Mouse (Mus musculus) lung, postnatal 36 days (tissue): Measurements from ENCODE around the gene Serpinb9c.
"Not testable (repeated sequence)": the region's sequence is repeated elsewhere in the genome, so short reads cannot be mapped to it uniquely, and the experiment has no call there.

ENCODE experiments used
- DNase-seq: peaks from one replicate; pipeline ENCODE4 v3.0.0; 2022; ENCODE audit warnings: mixed read lengths

Serpinb9c gene

GRCm38 (mm10) chr13:33159642-33160041 is at the start of gene Serpinb9c:
Serpinb9c (minus strand) TSS chr13:33159742.
- DNase-seq, result no peak

- DNase-seq, result peak; percentile 28
These were observed 40.2 kb upstream of the Serpinb9c start for GRCm38 (mm10) chr13:33199740-33200139.

GRCm38 (mm10) chr13:33192659-33193058 is 33.1 kb upstream of the Serpinb9c start, which contains the start of gene Serpinb9d:
Serpinb9d (plus strand) TSS chr13:33192959.
- no peak for DNase-seq

- not testable (repeated sequence) for DNase-seq
These were observed 30.9 kb upstream of the Serpinb9c start for GRCm38 (mm10) chr13:33190486-33190885.

GRCm38 (mm10) chr13:33141435-33141834 is 18.1 kb downstream of the Serpinb9c start:
- no peak for DNase-seq

- no peak for DNase-seq
These were observed 21.8 kb downstream of the Serpinb9c start for GRCm38 (mm10) chr13:33137717-33138116.

GRCm38 (mm10) chr13:33113054-33113453 is 46.5 kb downstream of the Serpinb9c start:
- DNase-seq, result no peak

GRCm38 (mm10) chr13:33105626-33106025 is 53.9 kb downstream of the Serpinb9c start:
- DNase-seq, result no peak
